Comparison of ENCODE assay signal across 20 mouse cellular contexts in the genomic region with DNA sequence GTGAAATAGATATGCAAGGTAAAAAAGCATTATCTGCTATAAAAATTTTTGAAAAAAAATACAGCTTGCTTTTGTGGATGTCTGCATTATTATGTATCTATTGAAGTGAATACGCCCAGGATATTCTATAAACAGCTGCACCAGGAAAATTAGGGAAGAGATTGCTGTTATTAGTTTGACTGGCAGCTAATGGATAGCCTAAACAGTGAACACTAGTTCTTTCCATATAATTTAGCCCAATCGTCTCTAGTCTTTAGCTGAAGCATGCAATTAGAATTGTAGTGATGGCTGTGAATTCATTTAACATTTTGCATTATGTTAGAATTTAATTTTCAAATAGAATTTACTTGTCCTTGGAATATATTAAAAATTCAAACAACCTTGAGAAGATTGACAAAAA.
"Had no signal": no experiment of that assay in that cellular context is flagged by ENCODE, and none has a peak within 500 bp of the region (broad histone marks: within the 10 kb centered on the region; RNA-seq: fewer than 3 reads in every experiment).

No protein-coding gene starts in this region.

- DNase-seq: kidney, postnatal 10 days; kidney, postnatal 36 days; liver; lung, adult 18-20 months; lung, postnatal 10 days; lung, postnatal 36 days; thymus, adult 18-20 months; thymus, postnatal 36 days had no signal

- H3K27ac ChIP-seq: kidney, embryonic 15.5 days; limb, embryonic 10.5 days; limb, embryonic 13.5 days; liver, embryonic 12.5 days; liver, embryonic 15.5 days; lung, embryonic 15.5 days; midbrain, embryonic 10.5 days; midbrain, embryonic 13.5 days; neural tube, embryonic 13.5 days had no signal

- H3K9ac ChIP-seq: kidney, embryonic 15.5 days; limb, embryonic 13.5 days; liver, embryonic 12.5 days; liver, embryonic 15.5 days; lung, embryonic 15.5 days; midbrain, embryonic 13.5 days; neural tube, embryonic 13.5 days had no signal

- H3K4me3 ChIP-seq: kidney, embryonic 15.5 days; limb, embryonic 10.5 days; limb, embryonic 13.5 days; liver, embryonic 12.5 days; liver, embryonic 15.5 days; lung, embryonic 15.5 days; megakaryocyte, embryonic 14.5 days; midbrain, embryonic 10.5 days; midbrain, embryonic 13.5 days; myocyte; neural tube, embryonic 13.5 days had no signal

- H3K27me3 ChIP-seq: kidney, embryonic 15.5 days; limb, embryonic 13.5 days; liver, embryonic 12.5 days; liver, embryonic 15.5 days; lung, embryonic 15.5 days; megakaryocyte, embryonic 14.5 days; midbrain, embryonic 13.5 days; neural tube, embryonic 13.5 days had no signal

- H3K36me3 ChIP-seq: liver, embryonic 12.5 days; liver, embryonic 15.5 days had no signal

- ATAC-seq: liver, embryonic 12.5 days; midbrain, embryonic 13.5 days; midbrain, embryonic 16.5 days had no signal

- H3K4me2 ChIP-seq: kidney, embryonic 15.5 days; limb, embryonic 13.5 days; liver, embryonic 12.5 days; liver, embryonic 15.5 days; lung, embryonic 15.5 days; midbrain, embryonic 13.5 days; neural tube, embryonic 13.5 days had no signal

- H3K4me1 ChIP-seq: kidney, embryonic 15.5 days; limb, embryonic 10.5 days; limb, embryonic 13.5 days; liver, embryonic 12.5 days; liver, embryonic 15.5 days; lung, embryonic 15.5 days; megakaryocyte, embryonic 14.5 days; midbrain, embryonic 10.5 days; midbrain, embryonic 13.5 days; neural tube, embryonic 13.5 days had no signal

- H3K9me3 ChIP-seq: kidney, embryonic 15.5 days; limb, embryonic 10.5 days; limb, embryonic 13.5 days; liver, embryonic 12.5 days; liver, embryonic 15.5 days; lung, embryonic 15.5 days; megakaryocyte, embryonic 14.5 days; midbrain, embryonic 10.5 days; midbrain, embryonic 13.5 days; neural tube, embryonic 13.5 days had no signal
